Mouse (Mus musculus): ENCODE measurements at regions not wholly inside any gene's neighbourhood (a gene's known extent, or its start where the extent isn't known, plus 50 kb on each side); places are given as distances from the start of the nearest gene placed in this dataset.

DNA sequence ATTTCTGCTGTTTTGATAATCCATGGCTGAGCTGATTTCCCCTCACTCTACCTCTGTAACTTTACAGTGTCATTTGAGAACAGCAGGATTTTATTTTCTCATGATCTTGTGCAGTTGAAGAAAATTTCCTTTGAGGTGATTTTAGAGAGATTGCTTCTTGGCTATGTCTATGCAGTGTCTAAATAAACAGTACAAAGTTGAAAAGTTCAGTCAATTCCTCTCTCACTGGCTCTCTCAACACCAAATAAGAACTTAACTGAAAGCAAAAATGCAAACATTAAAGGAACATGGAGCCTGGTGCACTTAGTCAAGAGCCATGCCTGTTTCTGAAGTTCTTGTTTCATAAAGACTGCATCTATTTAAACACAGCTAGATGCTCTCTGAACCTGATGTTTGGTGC is 254.7 kb downstream of the Tfec start:
- Histone ChIP-seq H3K27me3 (replicated peaks) (no peaks in the 10 kb centered on the region), H3K4me3 (replicated peaks in 1 of 3; ENCODE audit: low read depth in 2 of 3, low read length in 2 of 3, poor library complexity in 1 of 3) (no peak overlapping the region), H3K9ac (ENCODE audit: insufficient read depth, low read depth) (no peak overlapping the region), H3K27ac (ENCODE audit: insufficient read depth, low read depth) (no peak overlapping the region), H3K4me1 (ENCODE audit: control insufficient read depth in 1 of 2, insufficient read depth in 2 of 2) (no peaks in the 10 kb centered on the region; a peak in 1 of 4 replicates), H3K79me2 (replicated peaks; ENCODE audit: control insufficient read depth, extremely low read depth, insufficient read depth, poor library complexity, severe bottlenecking) (no peaks in the 10 kb centered on the region), H3K9me3 (replicated peaks; ENCODE audit: low read length) (no peaks in the 10 kb centered on the region), H3K4me2 (ENCODE audit: insufficient read depth, low read depth, poor library complexity, severe bottlenecking) (no peak overlapping the region), H3K36me3 (replicated peaks in 1 of 2; ENCODE audit: control insufficient read depth in 1 of 2, insufficient read depth in 1 of 2, low read length in 1 of 2) (no peaks in the 10 kb centered on the region)
- dilution Hi-C loops (cut with MboI; ENCODE audit: extremely low pct_ligation_motif_present, extremely low pct_unique_long_range_greater_than_20kb, low sequenced_read_pairs), result no loop called here
- in situ Hi-C loops (cut with MboI; ENCODE audit: low pct_ligation_motif_present, low pct_unique_long_range_greater_than_20kb, low sequenced_read_pairs), result no loop called here
- TF ChIP-seq RCOR1 (conservative IDR thresholded peaks at IDR 0.05; ENCODE audit: low read depth, low read length), result no peak
- TF ChIP-seq JUND (conservative IDR thresholded peaks at IDR 0.05; ENCODE audit: low read depth, low read length), result no peak
- TF ChIP-seq ELF1 (IDR thresholded peaks at IDR 0.05; ENCODE audit: low read depth, low read length), result no peak
- no peak for TF ChIP-seq RAD21 (IDR thresholded peaks at IDR 0.05; ENCODE audit: low read depth, low read length)
- no peak for TF ChIP-seq POLR2A (IDR thresholded peaks at IDR 0.05; ENCODE audit: low read depth, low read length)
- no peak for TF ChIP-seq MYC (IDR thresholded peaks at IDR 0.05; ENCODE audit: low read depth, low read length)
- TF ChIP-seq POLR2AphosphoS2 (IDR thresholded peaks at IDR 0.05; ENCODE audit: low read depth, low read length), result no peak
- no peak for TF ChIP-seq SIN3A (IDR thresholded peaks at IDR 0.05; ENCODE audit: low read length)
- TF ChIP-seq SMC3 (IDR thresholded peaks at IDR 0.05; ENCODE audit: low read depth, low read length), result no peak
- no peak for TF ChIP-seq MEF2A (IDR thresholded peaks at IDR 0.05; ENCODE audit: borderline replicate concordance, low read depth, low read length)
- no peak for TF ChIP-seq MXI1 (IDR thresholded peaks at IDR 0.05; ENCODE audit: low read depth, low read length)
- DNase-seq (ENCODE audit: extremely low read depth), result no peak

DNA sequence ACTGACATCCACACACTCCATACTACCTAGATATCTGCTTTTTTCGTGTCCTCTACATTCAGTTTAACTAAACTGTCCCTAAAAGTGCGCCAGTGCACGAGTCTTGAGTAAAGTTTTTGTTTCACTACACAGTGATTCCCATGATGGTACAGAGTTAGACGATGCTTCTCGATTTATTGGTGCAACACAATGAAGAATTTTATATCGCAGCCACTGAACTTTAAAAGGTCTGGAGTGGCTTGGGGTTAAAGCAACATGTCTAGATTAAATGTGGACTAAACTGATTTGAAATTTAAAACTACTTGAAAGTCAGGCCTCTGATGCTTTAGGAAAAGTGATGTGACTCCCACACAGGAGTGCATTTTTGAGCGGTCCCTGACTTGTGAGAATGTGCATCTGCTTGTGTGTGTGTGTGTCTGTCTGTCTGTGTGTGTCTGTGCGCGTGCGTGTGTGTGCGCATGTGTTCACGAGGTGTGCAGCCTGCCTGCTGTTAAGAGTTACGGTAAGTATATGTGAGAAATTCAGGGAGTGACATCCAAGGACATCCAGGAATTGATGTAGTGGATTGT is 261.4 kb downstream of the Tfec start:
- dilution Hi-C loops (cut with MboI; ENCODE audit: extremely low pct_ligation_motif_present, extremely low pct_unique_long_range_greater_than_20kb, low sequenced_read_pairs) (no loop called here), in situ Hi-C loops (cut with MboI; ENCODE audit: low pct_ligation_motif_present, low pct_unique_long_range_greater_than_20kb, low sequenced_read_pairs) (no loop called here)
- TF ChIP-seq TBP (conservative IDR thresholded peaks at IDR 0.05; ENCODE audit: low read depth, low read length), result no peak
- no peak for TF ChIP-seq RCOR1 (conservative IDR thresholded peaks at IDR 0.05; ENCODE audit: low read depth, low read length)
- TF ChIP-seq ZC3H11A (IDR thresholded peaks at IDR 0.05; ENCODE audit: low read depth, low read length), result no peak
- TF ChIP-seq USF1 (IDR thresholded peaks at IDR 0.05; ENCODE audit: low read depth, low read length), result no peak
- Histone ChIP-seq H3K36me3 (replicated peaks in 1 of 2; ENCODE audit: control insufficient read depth in 1 of 2, insufficient read depth in 1 of 2, low read length in 1 of 2) (no peaks in the 10 kb centered on the region), H3K9me3 (replicated peaks; ENCODE audit: low read length) (no peaks in the 10 kb centered on the region), H3K27ac (ENCODE audit: insufficient read depth, low read depth) (no peak overlapping the region), H3K27me3 (replicated peaks) (no peaks in the 10 kb centered on the region), H3K4me1 (ENCODE audit: control insufficient read depth in 1 of 2, insufficient read depth in 2 of 2) (no peaks in the 10 kb centered on the region), H3K79me2 (replicated peaks; ENCODE audit: control insufficient read depth, extremely low read depth, insufficient read depth, poor library complexity, severe bottlenecking) (no peaks in the 10 kb centered on the region), H3K4me3 (replicated peaks in 1 of 3; ENCODE audit: low read depth in 2 of 3, low read length in 2 of 3, poor library complexity in 1 of 3) (no peak overlapping the region), H3K4me2 (ENCODE audit: insufficient read depth, low read depth, poor library complexity, severe bottlenecking) (no peak overlapping the region), H3K9ac (ENCODE audit: insufficient read depth, low read depth) (no peak overlapping the region)
- DNase-seq (ENCODE audit: extremely low read depth), result no peak

DNA sequence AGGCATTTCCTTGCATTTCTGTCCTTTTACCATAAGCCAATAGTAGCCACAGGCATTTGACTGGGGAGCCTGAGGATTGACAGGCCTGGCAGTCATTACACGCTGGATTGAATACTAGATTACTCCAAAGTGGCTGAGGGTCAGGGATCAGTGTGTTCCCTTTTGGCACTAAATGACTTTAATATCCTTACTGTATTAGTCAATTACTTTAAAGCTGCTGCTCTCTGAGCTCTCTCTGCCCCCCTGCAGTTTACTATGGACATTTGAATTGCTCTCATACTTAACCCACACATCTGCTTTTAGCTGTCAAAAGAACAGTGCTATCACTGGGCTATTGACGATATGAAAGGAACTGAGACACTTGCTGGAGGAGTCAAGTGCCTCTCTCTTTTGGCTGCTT is 262.1 kb downstream of the Tfec start:
- DNase-seq (ENCODE audit: extremely low read depth), result no peak
- dilution Hi-C loops (cut with MboI; ENCODE audit: extremely low pct_ligation_motif_present, extremely low pct_unique_long_range_greater_than_20kb, low sequenced_read_pairs), result no loop called here
- no peak for TF ChIP-seq RCOR1 (conservative IDR thresholded peaks at IDR 0.05; ENCODE audit: low read depth, low read length)
- no peak for TF ChIP-seq SIN3A (IDR thresholded peaks at IDR 0.05; ENCODE audit: low read length)
- no peak for TF ChIP-seq ELF1 (IDR thresholded peaks at IDR 0.05; ENCODE audit: low read depth, low read length)
- TF ChIP-seq NELFE (IDR thresholded peaks at IDR 0.05; ENCODE audit: low read depth, low read length), result no peak
- TF ChIP-seq HCFC1 (IDR thresholded peaks at IDR 0.05; ENCODE audit: low read depth, low read length), result no peak
- no peak for TF ChIP-seq SMC3 (IDR thresholded peaks at IDR 0.05; ENCODE audit: low read depth, low read length)
- TF ChIP-seq CTCF (conservative IDR thresholded peaks at IDR 0.05 in 1 of 2, IDR thresholded peaks at IDR 0.05 in 1 of 2; ENCODE audit: low read depth in 2 of 2, low read length in 2 of 2), result no peak
- no peak for TF ChIP-seq JUN (IDR thresholded peaks at IDR 0.05; ENCODE audit: insufficient read depth, low read depth, low read length)
- no peak for TF ChIP-seq ZC3H11A (IDR thresholded peaks at IDR 0.05; ENCODE audit: low read depth, low read length)
- no peak for TF ChIP-seq E2F4 (IDR thresholded peaks at IDR 0.05; ENCODE audit: insufficient replicate concordance, low read depth, low read length)
- no peak for TF ChIP-seq KAT2A (IDR thresholded peaks at IDR 0.05; ENCODE audit: insufficient replicate concordance, low read length)
- TF ChIP-seq ZMIZ1 (IDR thresholded peaks at IDR 0.05; ENCODE audit: low read depth, low read length), result no peak
- TF ChIP-seq IRF4 (IDR thresholded peaks at IDR 0.05; ENCODE audit: low read depth, low read length), result no peak
- no peak for TF ChIP-seq UBTF (IDR thresholded peaks at IDR 0.05; ENCODE audit: low read depth, low read length)
- Histone ChIP-seq H3K4me3 (replicated peaks in 1 of 3; ENCODE audit: low read depth in 2 of 3, low read length in 2 of 3, poor library complexity in 1 of 3) (no peak overlapping the region), H3K36me3 (replicated peaks in 1 of 2; ENCODE audit: control insufficient read depth in 1 of 2, insufficient read depth in 1 of 2, low read length in 1 of 2) (no peaks in the 10 kb centered on the region), H3K4me1 (ENCODE audit: control insufficient read depth in 1 of 2, insufficient read depth in 2 of 2) (no peaks in the 10 kb centered on the region), H3K79me2 (replicated peaks; ENCODE audit: control insufficient read depth, extremely low read depth, insufficient read depth, poor library complexity, severe bottlenecking) (no peaks in the 10 kb centered on the region), H3K9ac (ENCODE audit: insufficient read depth, low read depth) (no peak overlapping the region), H3K9me3 (replicated peaks; ENCODE audit: low read length) (no peaks in the 10 kb centered on the region), H3K27ac (ENCODE audit: insufficient read depth, low read depth) (no peak overlapping the region), H3K4me2 (ENCODE audit: insufficient read depth, low read depth, poor library complexity, severe bottlenecking) (no peak overlapping the region), H3K27me3 (replicated peaks) (no peaks in the 10 kb centered on the region)
- in situ Hi-C loops (cut with MboI; ENCODE audit: low pct_ligation_motif_present, low pct_unique_long_range_greater_than_20kb, low sequenced_read_pairs), result no loop called here

Data from CH12.LX (cell line).